Mouse (Mus musculus) ES-Bruce4 (cell line): Measurements from ENCODE around the gene Olfr1366. TPM values are rescaled to one million over a fixed set of nuclear protein-coding genes. Genes with fewer than 3 reads are reported as not detected.
"Not testable (repeated sequence)": the region's sequence is repeated elsewhere in the genome, so short reads cannot be mapped to it uniquely, and the experiment has no call there.

ENCODE experiments used
- H3K27ac ChIP-seq: 2 replicates; pipeline ENCODE4 v1.5.1; 2012; ENCODE audit warnings: low read length, inconsistent platforms; ENCODE audit not compliant: insufficient read depth
- H3K27me3 ChIP-seq: 2 replicates; pipeline ENCODE4 v1.6.1; 2012; ENCODE audit warnings: mild to moderate bottlenecking, low read length, inconsistent platforms; ENCODE audit not compliant: control insufficient read depth, poor library complexity, insufficient read depth, severe bottlenecking
- H3K36me3 ChIP-seq: 2 replicates; pipeline ENCODE4 v1.6.1; 2012; ENCODE audit warnings: inconsistent platforms, mild to moderate bottlenecking, low read length, moderate library complexity; ENCODE audit not compliant: control insufficient read depth, poor library complexity, insufficient read depth, severe bottlenecking
- H3K4me1 ChIP-seq: one replicate; pipeline ENCODE4 v1.8.1; 2011; ENCODE audit warnings: low read length; ENCODE audit not compliant: control insufficient read depth, insufficient read depth
- H3K4me3 ChIP-seq: 2 replicates; pipeline ENCODE4 v1.5.1; 2011; ENCODE audit warnings: low read depth, mild to moderate bottlenecking, low read length
- H3K9ac ChIP-seq: 2 replicates; pipeline ENCODE4 v1.6.1; 2012; ENCODE audit warnings: low read depth, mild to moderate bottlenecking, inconsistent platforms; ENCODE audit not compliant: poor library complexity, severe bottlenecking
- H3K9me3 ChIP-seq: replicated peaks from 2 replicates; pipeline ENCODE4 v1.6.1; 2012; ENCODE audit warnings: mild to moderate bottlenecking, low read length, inconsistent platforms; ENCODE audit not compliant: control insufficient read depth, poor library complexity, insufficient read depth, severe bottlenecking
- CTCF ChIP-seq: IDR thresholded peaks from one replicate; pipeline ENCODE4 v1.8.1; 2011; ENCODE audit warnings: low read depth, low read length
- EP300 ChIP-seq: IDR thresholded peaks from 2 replicates; pipeline ENCODE4 v1.6.1; 2011; ENCODE audit warnings: low read depth, low read length; ENCODE audit not compliant: insufficient read depth
- POLR2A ChIP-seq: IDR thresholded peaks from one replicate; pipeline ENCODE4 v1.8.1; 2011; ENCODE audit warnings: low read length; ENCODE audit not compliant: insufficient read depth
- polyA plus RNA-seq: library from polyadenylated mRNA; stranded (reverse); fragments of >200 nt; gene quantifications from 2 replicates; pipeline ENCODE4 v1.2.4, GENCODE M21; 2011; ENCODE audit warnings: low read depth; ENCODE audit not compliant: missing spikeins, insufficient read depth, insufficient read length

The Olfr1366 gene
- polyA plus RNA-seq, 1 experiment = not detected

GRCm38 (mm10) chr13:21530781-21531201 is 11.8 kb downstream of the Olfr1366 start, which contains the start of gene Zkscan8:
Zkscan8 (minus strand) TSS chr13:21531120.
- no peak for TF ChIP-seq POLR2A
- TF ChIP-seq EP300 = no peak
- TF ChIP-seq CTCF = no peak
- H3K4me3 ChIP-seq = peak within 1 kb of the TSS; percentile 80
- peak within 1 kb of the TSS; percentile 88 for H3K9ac ChIP-seq
- H3K36me3 ChIP-seq = peaks cover 3% of the 10 kb centered on the region; the same call in 1 of the 2 replicates
- no peaks in the 10 kb centered on the region for H3K4me1 ChIP-seq
- no peak within 1 kb of the TSS for H3K27ac ChIP-seq
- H3K9me3 ChIP-seq = no peaks in the 10 kb centered on the region
- H3K27me3 ChIP-seq = no peaks in the 10 kb centered on the region

GRCm38 (mm10) chr13:21530136-21530535 is 12.5 kb downstream of the Olfr1366 start:
- Histone ChIP-seq H3K27ac (no peak overlapping the region), H3K4me1 (no peaks in the 10 kb centered on the region), H3K9me3 (no peaks in the 10 kb centered on the region), H3K27me3 (no peaks in the 10 kb centered on the region), H3K9ac (peak overlapping the region; percentile 88), H3K36me3 (peaks cover 4% of the 10 kb centered on the region), H3K4me3 (peak overlapping the region; percentile 55)
- TF ChIP-seq POLR2A = no peak
- TF ChIP-seq CTCF = no peak
- no peak for TF ChIP-seq EP300

DNA sequence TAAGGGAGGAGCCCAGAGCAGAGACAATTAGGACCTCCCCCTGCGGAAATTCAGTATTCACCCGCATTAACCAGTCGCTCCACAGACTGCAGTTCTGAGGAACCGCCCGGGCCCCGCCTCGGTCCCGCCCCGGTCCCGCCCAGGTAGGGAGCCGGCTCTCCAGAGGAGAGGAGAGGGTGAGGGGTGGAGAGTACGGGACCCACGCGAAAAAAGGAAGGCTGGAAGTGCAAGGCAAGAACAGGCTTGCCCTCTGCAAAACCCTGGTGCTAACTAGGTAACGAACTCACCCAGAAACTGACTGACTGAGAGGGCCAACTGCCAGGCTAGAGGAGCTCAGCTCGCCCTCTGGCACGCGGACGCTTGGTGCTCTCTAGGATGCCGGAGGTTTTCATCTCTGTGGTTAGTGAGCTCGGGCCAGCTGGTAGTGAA is 36.4 kb downstream of the Olfr1366 start:
- peak overlapping the region; percentile 89 for H3K4me3 ChIP-seq
- H3K4me1 ChIP-seq = no peaks in the 10 kb centered on the region
- H3K27ac ChIP-seq = no peak overlapping the region
- peak overlapping the region; percentile 9 for H3K9ac ChIP-seq
- H3K36me3 ChIP-seq = no peaks in the 10 kb centered on the region
- no peak for TF ChIP-seq EP300
- TF ChIP-seq POLR2A = no peak
- no peak for TF ChIP-seq CTCF
- no peaks in the 10 kb centered on the region for H3K27me3 ChIP-seq
- H3K9me3 ChIP-seq = no peaks in the 10 kb centered on the region

DNA sequence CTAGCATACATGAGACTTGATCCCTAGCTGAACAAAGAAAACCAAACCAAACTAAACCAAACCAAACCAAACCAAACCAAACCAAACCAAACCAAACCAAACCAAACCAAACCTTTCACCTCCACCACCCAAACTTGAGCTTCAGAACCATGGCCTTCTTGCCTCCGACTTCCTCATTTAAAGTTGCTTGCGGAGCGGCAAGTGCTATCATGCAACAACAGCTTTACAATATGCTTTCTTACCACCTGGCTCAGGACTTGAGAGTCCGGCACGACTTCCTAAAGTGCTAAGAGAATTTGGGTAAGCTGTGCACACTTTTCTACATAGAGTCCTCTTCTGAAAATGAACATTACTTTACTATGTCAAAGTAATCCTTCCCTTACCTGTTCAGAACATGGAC is 40.3 kb downstream of the Olfr1366 start:
- Histone ChIP-seq H3K9ac (no peak overlapping the region), H3K4me1 (no peaks in the 10 kb centered on the region), H3K4me3 (no peak overlapping the region), H3K9me3 (no peaks in the 10 kb centered on the region), H3K27ac (no peak overlapping the region), H3K27me3 (no peaks in the 10 kb centered on the region), H3K36me3 (no peaks in the 10 kb centered on the region)
- TF ChIP-seq POLR2A = no peak
- no peak for TF ChIP-seq EP300
- no peak for TF ChIP-seq CTCF

DNA sequence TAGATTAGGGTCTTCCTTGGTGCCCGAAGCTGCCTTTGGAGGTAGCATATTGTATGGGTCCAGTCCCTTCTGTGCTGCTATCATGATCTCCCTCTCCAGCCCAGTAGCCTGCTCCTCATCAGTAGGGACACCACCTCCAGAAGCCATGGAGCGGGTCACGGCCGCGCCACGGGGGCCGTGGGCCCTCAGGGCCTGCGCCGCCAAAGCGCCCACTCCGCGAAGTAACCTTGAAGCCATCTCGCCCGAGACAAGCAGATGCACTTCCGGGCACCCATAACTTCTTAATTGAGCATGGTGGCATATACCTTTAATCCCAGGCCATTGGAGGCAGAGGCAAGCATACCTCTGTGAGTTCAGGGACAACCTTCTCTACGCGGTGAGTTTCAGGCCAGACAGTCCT is 41.4 kb downstream of the Olfr1366 start, which contains the start of gene Gm11273:
Gene Gm11273 (minus strand): TSS at position 237 of the 400 bp plus-strand sequence.
- not testable (repeated sequence) for H3K27ac ChIP-seq, H3K4me3 ChIP-seq, H3K4me1 ChIP-seq, H3K9ac ChIP-seq, H3K27me3 ChIP-seq, H3K36me3 ChIP-seq, H3K9me3 ChIP-seq

DNA sequence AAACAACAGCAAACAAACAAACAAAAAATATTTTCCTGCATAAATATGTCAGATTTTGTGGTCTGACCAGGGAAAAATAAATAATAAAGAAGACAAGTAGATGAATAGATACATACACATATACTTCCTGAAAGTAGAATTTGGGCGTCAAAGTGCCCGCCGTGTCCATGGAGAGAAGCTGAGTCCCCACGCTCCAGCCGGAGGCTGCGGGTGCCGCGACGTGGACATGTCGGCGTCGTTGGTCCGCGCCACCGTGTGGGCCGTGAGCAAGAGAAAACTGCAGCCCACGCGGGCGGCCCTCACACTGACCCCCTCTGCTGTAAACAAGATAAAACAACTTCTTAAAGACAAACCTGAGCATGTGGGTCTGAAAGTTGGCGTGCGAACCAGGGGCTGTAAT is 47.5 kb downstream of the Olfr1366 start, which contains the start of gene AK157302:
Gene AK157302 (plus strand): TSS at position 144 of the 400 bp plus-strand sequence.
- no peak within 1 kb of the TSS for H3K9ac ChIP-seq
- no peak within 1 kb of the TSS for H3K4me3 ChIP-seq
- no peaks in the 10 kb centered on the region for H3K9me3 ChIP-seq
- H3K27ac ChIP-seq = no peak within 1 kb of the TSS
- TF ChIP-seq CTCF (no peak), EP300 (no peak), POLR2A (no peak)
- H3K27me3 ChIP-seq = no peaks in the 10 kb centered on the region
- no peaks in the 10 kb centered on the region for H3K4me1 ChIP-seq
- H3K36me3 ChIP-seq = no peaks in the 10 kb centered on the region
